Mouse (Mus musculus): Measurements from ENCODE around the gene Tfap2b. TPM values are rescaled to one million over a fixed set of nuclear protein-coding genes. Genes with fewer than 3 reads are reported as not detected.
A peak's percentile ranks its signal among the peaks of the same experiment; 100 is the strongest.

Gene Tfap2b
- 17.9 and 24.4 TPM in 2 replicates for polyA plus RNA-seq (2012; rRNA removed)

DNA sequence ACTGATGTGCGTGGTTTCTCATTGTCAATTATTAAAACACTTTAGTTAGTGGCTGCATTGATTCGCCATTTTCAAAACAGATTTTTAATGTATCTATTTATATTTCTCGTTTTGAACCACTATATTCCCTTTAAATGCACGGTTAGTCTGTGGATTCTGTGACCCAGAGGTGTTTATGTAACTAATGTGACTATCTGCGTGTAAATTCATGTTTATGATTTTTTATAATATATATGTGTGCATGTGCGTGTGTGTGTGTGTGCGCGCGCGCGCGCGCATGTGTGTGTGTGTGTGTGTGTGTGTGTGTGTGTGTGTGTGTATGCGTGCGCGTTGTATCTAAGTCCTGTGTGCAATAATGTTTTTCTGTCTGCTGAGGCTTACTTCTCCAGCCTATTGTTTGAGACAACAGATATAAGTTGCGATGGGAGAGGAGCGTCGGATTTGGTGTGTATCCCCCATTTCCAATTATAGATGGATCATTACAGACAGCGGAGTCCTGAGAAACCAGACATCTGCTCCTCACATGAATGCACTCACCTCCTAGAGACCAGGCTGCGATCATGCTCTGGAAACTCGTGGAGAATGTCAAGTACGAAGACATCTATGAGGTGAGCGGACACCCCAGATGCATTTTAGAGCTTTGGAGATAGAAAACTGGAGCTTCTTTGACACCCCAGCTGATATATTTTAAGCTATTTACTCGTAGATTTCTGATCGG is at the start of gene Tfap2b:
TSS of gene Tfap2b (plus strand) at position 274 of the 718 bp plus-strand sequence.
- Histone ChIP-seq H3K4me3 (replicated peaks; ENCODE audit: insufficient read depth, low read depth, low read length) (peak within 1 kb of the TSS; percentile 26), H3K4me1 (ENCODE audit: control insufficient read depth, insufficient read depth, low read length) (no peaks in the 10 kb centered on the region), H3K27me3 (ENCODE audit: control insufficient read depth, insufficient read depth, low read length) (peaks cover 6% of the 10 kb centered on the region; the same call in 1 of the 2 replicates), H3K27ac (ENCODE audit: insufficient read depth, low read length) (no peak within 1 kb of the TSS)
- TF ChIP-seq POLR2A (IDR thresholded peaks at IDR 0.05; ENCODE audit: borderline replicate concordance, insufficient read depth, low read length) (no peak), CTCF (IDR thresholded peaks at IDR 0.05; ENCODE audit: borderline replicate concordance, insufficient read depth, low read depth, low read length) (no peak)
- WGBS: 3% methylated on average over 26 of the region's 26 CpGs
- DNase-seq: no peak

DNA sequence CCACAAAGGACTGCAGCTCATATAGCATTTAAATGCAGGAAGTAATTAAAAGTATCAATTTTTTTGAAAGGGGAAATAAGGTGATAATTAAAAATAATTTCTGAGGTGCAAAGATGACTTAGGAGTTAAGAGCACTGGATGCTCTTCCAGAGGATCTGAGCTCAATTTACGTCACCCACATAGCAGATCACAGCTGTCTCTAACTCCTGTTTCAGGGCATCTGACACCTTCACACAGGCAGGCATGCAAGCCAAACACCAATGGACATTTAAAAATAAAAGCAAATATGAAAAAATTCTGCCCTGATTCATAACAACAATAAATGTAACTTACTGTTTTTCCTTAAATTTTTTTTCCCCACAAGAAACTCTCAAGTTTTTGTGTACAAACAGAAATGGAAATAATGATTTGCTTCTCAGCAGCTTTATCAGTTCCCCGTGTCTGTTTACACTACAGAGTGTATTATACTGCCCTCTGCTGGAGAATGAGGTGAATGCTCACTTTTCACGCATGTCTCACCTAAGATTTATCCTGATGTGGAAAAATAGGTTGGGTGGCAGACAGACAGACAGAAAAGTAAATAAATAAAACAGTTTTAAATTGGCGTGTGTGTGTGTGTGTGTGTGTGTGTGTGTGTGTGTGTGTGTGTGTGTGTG is 29.8 kb upstream of the Tfap2b start:
- H3K4me3 ChIP-seq (replicated peaks; ENCODE audit: insufficient read depth, low read depth, low read length): no peak overlapping the region
- TF ChIP-seq CTCF (IDR thresholded peaks at IDR 0.05; ENCODE audit: borderline replicate concordance, insufficient read depth, low read depth, low read length) (no peak), POLR2A (IDR thresholded peaks at IDR 0.05; ENCODE audit: borderline replicate concordance, insufficient read depth, low read length) (no peak)
- H3K27me3 ChIP-seq (ENCODE audit: control insufficient read depth, insufficient read depth, low read length): no peaks in the 10 kb centered on the region
- H3K4me1 ChIP-seq (ENCODE audit: control insufficient read depth, insufficient read depth, low read length): no peaks in the 10 kb centered on the region
- no peak overlapping the region for H3K27ac ChIP-seq (ENCODE audit: insufficient read depth, low read length)
- DNase-seq: peak in 1 of 2 experiments; percentile 37
- 3% methylated on average over 4 of the region's 4 CpGs for WGBS

DNA sequence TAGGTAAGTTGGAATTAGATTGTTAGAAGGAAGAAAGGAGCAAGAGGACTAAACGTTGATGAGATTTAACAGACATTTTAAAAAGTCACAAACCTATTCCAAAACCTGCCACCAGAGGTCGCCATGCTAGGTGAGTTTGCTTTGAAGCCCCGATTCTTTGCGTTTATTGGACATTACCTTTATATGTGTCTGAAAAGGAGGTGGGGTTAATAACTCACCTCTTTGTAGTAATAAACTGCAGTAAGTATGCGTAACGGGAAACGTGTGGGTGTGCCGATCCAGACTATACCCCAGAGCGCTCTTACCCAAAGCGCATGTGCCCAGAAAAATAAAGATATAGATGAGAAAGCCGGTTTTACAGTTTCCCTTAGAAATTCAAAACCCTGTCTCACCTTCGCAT is 3.1 kb upstream of the Tfap2b start:
- 3% methylated on average over 12 of the region's 12 CpGs for WGBS
- Histone ChIP-seq H3K4me3 (replicated peaks; ENCODE audit: insufficient read depth, low read depth, low read length) (no peak overlapping the region), H3K27me3 (ENCODE audit: control insufficient read depth, insufficient read depth, low read length) (peaks cover 6% of the 10 kb centered on the region; the same call in 1 of the 2 replicates), H3K27ac (ENCODE audit: insufficient read depth, low read length) (no peak overlapping the region), H3K4me1 (ENCODE audit: control insufficient read depth, insufficient read depth, low read length) (no peaks in the 10 kb centered on the region)
- TF ChIP-seq CTCF (IDR thresholded peaks at IDR 0.05; ENCODE audit: borderline replicate concordance, insufficient read depth, low read depth, low read length): peak; percentile 45; the same call in 1 of the 2 replicates
- no peak for TF ChIP-seq POLR2A (IDR thresholded peaks at IDR 0.05; ENCODE audit: borderline replicate concordance, insufficient read depth, low read length)
- no peak for DNase-seq

DNA sequence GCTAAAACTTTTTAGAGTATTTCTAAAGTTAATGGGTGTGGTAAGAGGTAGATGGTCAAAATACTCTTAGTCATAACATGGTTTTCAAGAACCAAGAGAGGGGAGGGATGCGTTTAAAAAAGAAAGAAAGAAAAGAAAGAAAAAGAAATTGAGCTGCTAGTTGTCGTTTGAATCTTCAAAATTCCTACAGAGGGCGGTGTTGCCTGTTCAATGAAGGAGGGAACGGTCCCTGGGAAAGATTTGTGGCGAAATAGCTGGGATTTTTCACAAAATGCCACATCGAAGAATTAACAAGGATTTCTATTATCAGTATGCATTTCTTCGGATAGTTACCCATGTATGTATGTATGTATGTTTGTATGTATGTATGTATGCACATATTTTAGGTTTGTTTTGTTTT is 2.5 kb upstream of the Tfap2b start:
- TF ChIP-seq POLR2A (IDR thresholded peaks at IDR 0.05; ENCODE audit: borderline replicate concordance, insufficient read depth, low read length): no peak
- no peak for TF ChIP-seq CTCF (IDR thresholded peaks at IDR 0.05; ENCODE audit: borderline replicate concordance, insufficient read depth, low read depth, low read length)
- H3K4me3 ChIP-seq (replicated peaks; ENCODE audit: insufficient read depth, low read depth, low read length): no peak overlapping the region
- H3K4me1 ChIP-seq (ENCODE audit: control insufficient read depth, insufficient read depth, low read length): no peaks in the 10 kb centered on the region
- H3K27ac ChIP-seq (ENCODE audit: insufficient read depth, low read length): no peak overlapping the region
- 2% methylated on average over 7 of the region's 7 CpGs for WGBS
- no peak for DNase-seq
- peaks cover 6% of the 10 kb centered on the region; the same call in 1 of the 2 replicates for H3K27me3 ChIP-seq (ENCODE audit: control insufficient read depth, insufficient read depth, low read length)

GRCm38 (mm10) chr1:19207611-19208010 is 1.1 kb upstream of the Tfap2b start:
- Histone ChIP-seq H3K27ac (ENCODE audit: insufficient read depth, low read length) (no peak overlapping the region), H3K4me1 (ENCODE audit: control insufficient read depth, insufficient read depth, low read length) (no peaks in the 10 kb centered on the region), H3K27me3 (ENCODE audit: control insufficient read depth, insufficient read depth, low read length) (peaks cover 6% of the 10 kb centered on the region; the same call in 1 of the 2 replicates), H3K4me3 (replicated peaks; ENCODE audit: insufficient read depth, low read depth, low read length) (no peak overlapping the region)
- 9% methylated on average over 4 of the region's 4 CpGs for WGBS
- TF ChIP-seq CTCF (IDR thresholded peaks at IDR 0.05; ENCODE audit: borderline replicate concordance, insufficient read depth, low read depth, low read length) (no peak), POLR2A (IDR thresholded peaks at IDR 0.05; ENCODE audit: borderline replicate concordance, insufficient read depth, low read length) (no peak)
- no peak for DNase-seq

GRCm38 (mm10) chr1:19209359-19209745 is 638 bp downstream of the Tfap2b start:
- no peak for DNase-seq
- TF ChIP-seq CTCF (IDR thresholded peaks at IDR 0.05; ENCODE audit: borderline replicate concordance, insufficient read depth, low read depth, low read length) (no peak), POLR2A (IDR thresholded peaks at IDR 0.05; ENCODE audit: borderline replicate concordance, insufficient read depth, low read length) (no peak)
- WGBS: 1% methylated on average over 10 of the region's 10 CpGs
- peaks cover 6% of the 10 kb centered on the region; the same call in 1 of the 2 replicates for H3K27me3 ChIP-seq (ENCODE audit: control insufficient read depth, insufficient read depth, low read length)
- H3K4me3 ChIP-seq (replicated peaks; ENCODE audit: insufficient read depth, low read depth, low read length): no peak overlapping the region
- no peak overlapping the region for H3K27ac ChIP-seq (ENCODE audit: insufficient read depth, low read length)
- H3K4me1 ChIP-seq (ENCODE audit: control insufficient read depth, insufficient read depth, low read length): no peaks in the 10 kb centered on the region

- H3K4me3 ChIP-seq (replicated peaks; ENCODE audit: insufficient read depth, low read depth, low read length): no peak overlapping the region
- TF ChIP-seq CTCF (IDR thresholded peaks at IDR 0.05; ENCODE audit: borderline replicate concordance, insufficient read depth, low read depth, low read length) (no peak), POLR2A (IDR thresholded peaks at IDR 0.05; ENCODE audit: borderline replicate concordance, insufficient read depth, low read length) (no peak)
- no peaks in the 10 kb centered on the region for H3K4me1 ChIP-seq (ENCODE audit: control insufficient read depth, insufficient read depth, low read length)
- WGBS: 2% methylated on average over 31 of the region's 31 CpGs
- H3K27ac ChIP-seq (ENCODE audit: insufficient read depth, low read length): no peak overlapping the region
- H3K27me3 ChIP-seq (ENCODE audit: control insufficient read depth, insufficient read depth, low read length): peaks cover 6% of the 10 kb centered on the region; the same call in 1 of the 2 replicates
- no peak for DNase-seq
Observed at GRCm38 (mm10) chr1:19209776-19210175, 1.1 kb downstream of the Tfap2b start.
